Mouse (Mus musculus) E14TG2a.4 (cell line): Measurements from ENCODE around the gene Lrrc23.

Experiments
- CTCF ChIP-seq: conservative IDR thresholded peaks from 2 replicates; pipeline ENCODE4 v1.5.1; 2014; ENCODE audit warnings: low read length
- NANOG ChIP-seq: IDR thresholded peaks from 2 replicates; pipeline ENCODE4 v1.6.1; 2014; ENCODE audit warnings: borderline replicate concordance, low read length, mixed read lengths
- POU5F1 ChIP-seq: IDR thresholded peaks from 2 replicates; pipeline ENCODE4 v1.6.1; 2014; ENCODE audit warnings: low read length, borderline replicate concordance

- TF ChIP-seq CTCF (no peak), POU5F1 (no peak), NANOG (no peak)
These were observed 49.4 kb downstream of the Lrrc23 start for GRCm38 (mm10) chr6:124729850-124730705.
